9 mouse cellular contexts compared by ENCODE assay signal in the genomic region with DNA sequence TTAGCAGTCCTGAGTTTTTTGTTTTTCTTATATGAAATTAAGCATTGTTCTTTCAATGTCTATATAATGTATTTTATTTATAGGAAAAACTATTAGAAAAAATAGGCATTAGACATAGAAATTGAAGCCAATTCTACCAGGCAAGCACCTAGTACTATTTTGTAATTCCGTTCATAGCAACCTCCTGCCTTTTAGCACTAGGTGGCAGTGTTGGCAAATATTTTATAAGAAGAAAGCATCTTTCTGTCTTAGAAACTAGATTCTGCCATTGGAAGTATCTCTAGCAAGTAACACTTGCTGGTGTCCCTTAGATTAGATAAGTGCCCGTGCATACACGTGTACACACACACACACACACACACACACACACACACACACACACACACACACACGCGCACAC. TPM values are rescaled to one million over a fixed set of nuclear protein-coding genes. Genes with fewer than 3 reads are reported as not detected.
DNase-seq lines count a peak whose midpoint lies in the region; ATAC-seq and TF ChIP-seq lines count a peak whose summit lies in the region.
"Had no signal": no experiment of that assay in that cellular context is flagged by ENCODE, and none has a peak within 500 bp of the region (broad histone marks: within the 10 kb centered on the region; RNA-seq: fewer than 3 reads in every experiment).

No protein-coding gene starts in this region.

- no peak overlapping the region for H3K9ac ChIP-seq in forebrain, embryonic 15.5 days (replicated peaks)
- no peak overlapping the region for H3K9ac ChIP-seq in forebrain, embryonic 12.5 days
- no peak overlapping the region for H3K9ac ChIP-seq in liver, postnatal 0 days (replicated peaks)
- H3K9ac ChIP-seq in liver, embryonic 11.5 days (ENCODE audit: low read depth, low read length): no peak overlapping the region
- no peak overlapping the region for H3K9ac ChIP-seq in hindbrain, embryonic 12.5 days

- H3K4me2 ChIP-seq in forebrain, embryonic 15.5 days (replicated peaks): no peak overlapping the region
- H3K4me2 ChIP-seq in forebrain, embryonic 12.5 days: no peak overlapping the region
- H3K4me2 ChIP-seq in liver, postnatal 0 days (ENCODE audit: low read depth, low read length): no peak overlapping the region
- no peak overlapping the region for H3K4me2 ChIP-seq in liver, embryonic 11.5 days
- no peak overlapping the region for H3K4me2 ChIP-seq in hindbrain, embryonic 12.5 days (replicated peaks)

- no peak overlapping the region for H3K4me3 ChIP-seq in forebrain, embryonic 15.5 days
- H3K4me3 ChIP-seq in forebrain, embryonic 12.5 days (replicated peaks): no peak overlapping the region
- no peak overlapping the region for H3K4me3 ChIP-seq in liver, postnatal 0 days (ENCODE audit: low read depth, low read length)
- H3K4me3 ChIP-seq in liver, embryonic 11.5 days (ENCODE audit: low read depth, low read length): no peak overlapping the region
- H3K4me3 ChIP-seq in hindbrain, embryonic 12.5 days: no peak overlapping the region
- H3K4me3 ChIP-seq: megakaryocyte, embryonic 14.5 days had no signal

- H3K27me3 ChIP-seq in forebrain, embryonic 15.5 days: peaks cover 4% of the 10 kb centered on the region; the same call in 1 of the 2 replicates
- H3K27me3 ChIP-seq in forebrain, embryonic 12.5 days: peaks cover 52% of the 10 kb centered on the region
- H3K27me3 ChIP-seq in liver, postnatal 0 days (ENCODE audit: insufficient read depth, low read length): no peaks in the 10 kb centered on the region
- no peaks in the 10 kb centered on the region for H3K27me3 ChIP-seq in liver, embryonic 11.5 days (replicated peaks; ENCODE audit: control insufficient read depth, insufficient read depth, low read length)
- no peaks in the 10 kb centered on the region for H3K27me3 ChIP-seq in hindbrain, embryonic 12.5 days

- 45% methylated on average over 5 of the region's 5 CpGs for WGBS in forebrain, embryonic 15.5 days
- 25% methylated on average over 5 of the region's 5 CpGs for WGBS in forebrain, embryonic 12.5 days
- WGBS in liver, postnatal 0 days (ENCODE audit: insufficient replicate concordance): 39% methylated on average over 5 of the region's 5 CpGs
- 23% methylated on average over 5 of the region's 5 CpGs for WGBS in liver, embryonic 11.5 days
- 33% methylated on average over 5 of the region's 5 CpGs for WGBS in hindbrain, embryonic 12.5 days

- 0 out of 2 replicates have a peak, but pooled peaks have one; percentile 26 for ATAC-seq in forebrain, embryonic 15.5 days (replicated peaks)
- no peak for ATAC-seq in forebrain, embryonic 12.5 days (ENCODE audit: low FRiP score)
- no peak for ATAC-seq in liver, postnatal 0 days
- no peak for ATAC-seq in liver, embryonic 11.5 days (replicated peaks; ENCODE audit: low FRiP score)
- ATAC-seq in common myeloid progenitor, adult 5-6 weeks (replicated peaks; ENCODE audit: low read depth, poor library complexity, severe bottlenecking): 0 out of 2 replicates have a peak, but pooled peaks have one; percentile 54
- ATAC-seq in hindbrain, embryonic 12.5 days (ENCODE audit: low FRiP score): no peak

- H3K4me1 ChIP-seq in forebrain, embryonic 15.5 days: no peaks in the 10 kb centered on the region
- no peaks in the 10 kb centered on the region for H3K4me1 ChIP-seq in forebrain, embryonic 12.5 days
- peaks cover 4% of the 10 kb centered on the region; the same call in 1 of the 2 replicates for H3K4me1 ChIP-seq in liver, postnatal 0 days (ENCODE audit: insufficient read depth)
- no peaks in the 10 kb centered on the region for H3K4me1 ChIP-seq in liver, embryonic 11.5 days (replicated peaks; ENCODE audit: control insufficient read depth, insufficient read depth, low read length)
- no peaks in the 10 kb centered on the region for H3K4me1 ChIP-seq in hindbrain, embryonic 12.5 days

- peak; percentile 62 for TF ChIP-seq CTCF in liver, postnatal 0 days (IDR thresholded peaks at IDR 0.05; ENCODE audit: low read depth)

- no peak for DNase-seq in liver, postnatal 0 days
- no peak for DNase-seq in liver, embryonic 11.5 days (ENCODE audit: low spot score)
- DNase-seq in retina, postnatal 1 day: peak; percentile 69
- DNase-seq in layer of hippocampus, adult 9-11 months: no peak

- no peak overlapping the region for H3K27ac ChIP-seq in forebrain, embryonic 15.5 days (replicated peaks)
- H3K27ac ChIP-seq in forebrain, embryonic 12.5 days: no peak overlapping the region
- no peak overlapping the region for H3K27ac ChIP-seq in liver, postnatal 0 days (ENCODE audit: low read depth)
- no peak overlapping the region for H3K27ac ChIP-seq in liver, embryonic 11.5 days (ENCODE audit: low read depth, low read length)
- no peak overlapping the region for H3K27ac ChIP-seq in hindbrain, embryonic 12.5 days

- no peaks in the 10 kb centered on the region for H3K36me3 ChIP-seq in forebrain, embryonic 15.5 days
- no peaks in the 10 kb centered on the region for H3K36me3 ChIP-seq in forebrain, embryonic 12.5 days (replicated peaks)
- no peaks in the 10 kb centered on the region for H3K36me3 ChIP-seq in liver, postnatal 0 days (replicated peaks; ENCODE audit: insufficient read depth, low read length)
- no peaks in the 10 kb centered on the region for H3K36me3 ChIP-seq in liver, embryonic 11.5 days (ENCODE audit: control insufficient read depth, insufficient read depth, low read length)
- H3K36me3 ChIP-seq in hindbrain, embryonic 12.5 days: no peaks in the 10 kb centered on the region

- TF ChIP-seq EP300 in liver, postnatal 0 days (IDR thresholded peaks at IDR 0.05; ENCODE audit: low read depth): no peak

- H3K9me3 ChIP-seq in forebrain, embryonic 15.5 days: no peaks in the 10 kb centered on the region
- no peaks in the 10 kb centered on the region for H3K9me3 ChIP-seq in forebrain, embryonic 12.5 days
- no peaks in the 10 kb centered on the region for H3K9me3 ChIP-seq in liver, postnatal 0 days (ENCODE audit: low read length)
- no peaks in the 10 kb centered on the region for H3K9me3 ChIP-seq in liver, embryonic 11.5 days (ENCODE audit: control insufficient read depth, low read length)
- no peaks in the 10 kb centered on the region for H3K9me3 ChIP-seq in hindbrain, embryonic 12.5 days (replicated peaks)
- H3K9me3 ChIP-seq: megakaryocyte, embryonic 14.5 days had no signal

RNA-seq across cellular contexts. Expression of a gene that starts 10.1 kb away (rescaled TPM):
- polyA plus RNA-seq in forebrain, embryonic 15.5 days (2015; fragmentation: Nextera tagmentation; extraction: Ambion mirVana): 8.0 and 9.1 TPM in 2 replicates
- 23.4 and 26.1 TPM in 2 replicates for polyA plus RNA-seq in forebrain, embryonic 12.5 days (2016; fragmentation: Nextera tagmentation; extraction: Ambion mirVana)
- 4.4 and 4.6 TPM in 2 replicates for polyA plus RNA-seq in liver, postnatal 0 days (2015; fragmentation: Nextera tagmentation; extraction: Ambion mirVana)
- 26.7 and 27.5 TPM in 2 replicates for polyA plus RNA-seq in liver, embryonic 11.5 days (2014; fragmentation: Nextera tagmentation; extraction: Ambion mirVana)
- 33.0 and 42.4 TPM in 2 replicates for total RNA-seq in common myeloid progenitor, adult 5-6 weeks (2017)
- 15.4 and 15.9 TPM in 2 replicates for polyA plus RNA-seq in hindbrain, embryonic 12.5 days (2016; fragmentation: Nextera tagmentation; extraction: Ambion mirVana)

RNA-seq across cellular contexts. Expression of a gene that starts 59.8 kb away (rescaled TPM):
- polyA plus RNA-seq in forebrain, embryonic 15.5 days (2015; fragmentation: Nextera tagmentation; extraction: Ambion mirVana): 0.47 and 0.51 TPM in 2 replicates
- 0.46 and 0.66 TPM in 2 replicates for polyA plus RNA-seq in forebrain, embryonic 12.5 days (2016; fragmentation: Nextera tagmentation; extraction: Ambion mirVana)
- polyA plus RNA-seq in liver, postnatal 0 days (2015; fragmentation: Nextera tagmentation; extraction: Ambion mirVana): 2.9 and 3.9 TPM in 2 replicates
- polyA plus RNA-seq in liver, embryonic 11.5 days (2014; fragmentation: Nextera tagmentation; extraction: Ambion mirVana): 6.6 and 7.8 TPM in 2 replicates
- 124 and 126 TPM in 2 replicates for total RNA-seq in common myeloid progenitor, adult 5-6 weeks (2017)
- polyA plus RNA-seq in hindbrain, embryonic 12.5 days (2016; fragmentation: Nextera tagmentation; extraction: Ambion mirVana): 0.86 and 1.1 TPM in 2 replicates

Comparison
In these comparisons a context has a peak if more than half of its experiments do, and no peak if none do; other contexts are left out.
1. ATAC-seq: peak in forebrain, embryonic 15.5 days (single experiment) and common myeloid progenitor, adult 5-6 weeks (single experiment); none in forebrain, embryonic 12.5 days (single experiment), liver, postnatal 0 days (single experiment), liver, embryonic 11.5 days (single experiment) and hindbrain, embryonic 12.5 days (single experiment).